Mouse (Mus musculus) cerebellum, adult 2 months (tissue): ENCODE data around the gene Smad3.

Source experiments
- CTCF ChIP-seq: fragments of 200-500 bp; IDR thresholded peaks from 2 replicates; pipeline ENCODE4 v1.5.1; 2011; ENCODE audit warnings: low read depth, mild to moderate bottlenecking, control low read depth, low read length, moderate library complexity, borderline replicate concordance; ENCODE audit not compliant: insufficient read depth
- POLR2A ChIP-seq: fragments of 200-500 bp; IDR thresholded peaks from 2 replicates; pipeline ENCODE4 v1.6.1; 2011; ENCODE audit warnings: low read length, control low read depth, borderline replicate concordance; ENCODE audit not compliant: insufficient read depth

- no peak for TF ChIP-seq POLR2A
- TF ChIP-seq CTCF: no peak
Observed at GRCm38 (mm10) chr9:63787606-63788005, 29.8 kb upstream of the Smad3 start.
